Mouse (Mus musculus) telencephalon, adult 2 months (tissue): ENCODE measurements at regions not wholly inside any gene's neighbourhood (a gene's known extent, or its start where the extent isn't known, plus 50 kb on each side); places are given as distances from the start of the nearest gene placed in this dataset.

Experiments used
- DNase-seq: peaks from one replicate; pipeline ENCODE4 v3.0.0-alpha.2; 2011; ENCODE audit warnings: low read depth, low spot score

GRCm38 (mm10) chr9:33915349-33916056 is 570.2 kb upstream of the Kirrel3 start:
- no peak for DNase-seq

- no peak for DNase-seq
These were observed 555.4 kb upstream of the Kirrel3 start for GRCm38 (mm10) chr9:33930286-33930685.

- no peak for DNase-seq
These were observed 551.6 kb upstream of the Kirrel3 start for GRCm38 (mm10) chr9:33934071-33934470.

- no peak for DNase-seq
These were observed 531.4 kb upstream of the Kirrel3 start for GRCm38 (mm10) chr9:33954319-33954718.
